Mouse (Mus musculus) bone marrow macrophage, adult 2 months (primary cell): ENCODE results near the gene Rex1bd. TPM values are rescaled to one million over a fixed set of nuclear protein-coding genes. Genes with fewer than 3 reads are reported as not detected.

Source experiments
- H3K27ac ChIP-seq: 2 replicates; pipeline ENCODE4 v1.5.1; 2012; ENCODE audit warnings: low read depth, low read length; ENCODE audit not compliant: insufficient read depth
- H3K4me1 ChIP-seq: 2 replicates; pipeline ENCODE4 v1.6.1; 2012; ENCODE audit warnings: low read length; ENCODE audit not compliant: control insufficient read depth, insufficient read depth
- H3K4me3 ChIP-seq: 2 replicates; pipeline ENCODE4 v1.5.1; 2012; ENCODE audit warnings: mild to moderate bottlenecking, low read length, moderate library complexity; ENCODE audit not compliant: insufficient read depth
- CTCF ChIP-seq: IDR thresholded peaks from 2 replicates; pipeline ENCODE4 v1.5.1; 2012; ENCODE audit warnings: low read depth, mild to moderate bottlenecking, low read length, moderate library complexity
- POLR2A ChIP-seq: IDR thresholded peaks from 2 replicates; pipeline ENCODE4 v1.6.1; 2012; ENCODE audit warnings: mild to moderate bottlenecking, low read depth, low read length, borderline replicate concordance
- polyA plus RNA-seq: library from polyadenylated mRNA; stranded (reverse); fragments of >200 nt; gene quantifications from 2 replicates; pipeline ENCODE4 v1.2.4, GENCODE M21; 2012; ENCODE audit not compliant: missing spikeins, insufficient read depth, insufficient read length

Gene Rex1bd
- polyA plus RNA-seq, 1 experiment = 80.7 TPM

DNA sequence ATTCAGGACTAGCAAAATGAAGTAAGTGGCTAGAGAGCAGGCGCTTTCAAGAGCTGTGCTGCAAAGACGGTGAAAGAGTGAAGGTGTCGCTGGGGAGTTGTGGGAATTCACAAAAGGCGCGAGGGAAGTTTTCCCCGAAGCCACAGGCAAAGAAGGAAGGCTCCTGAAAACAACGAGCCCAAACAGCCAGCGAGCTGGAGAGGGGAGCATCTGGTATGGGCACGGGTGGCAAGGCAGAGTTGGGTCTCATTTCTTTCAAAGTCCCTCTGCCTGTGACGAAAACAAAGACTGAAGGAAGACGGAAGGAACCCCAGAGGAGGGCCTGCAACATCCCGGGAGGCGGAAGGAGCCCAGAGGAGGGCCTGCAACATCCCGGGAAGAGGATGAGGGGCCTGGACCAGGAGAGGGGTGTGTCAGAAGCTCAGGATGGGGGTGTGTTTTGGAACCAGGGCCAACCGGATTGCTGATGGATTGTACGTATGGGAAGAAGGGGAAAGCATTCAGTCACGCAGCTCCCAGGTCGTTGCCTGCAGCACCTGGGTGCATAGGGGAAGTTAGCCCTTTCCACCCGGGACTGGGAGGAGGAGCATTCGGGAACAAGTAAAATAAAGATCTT, 15.6 kb downstream of the Rex1bd start:
- H3K4me3 ChIP-seq = no peak overlapping the region
- TF ChIP-seq POLR2A = no peak
- no peak for TF ChIP-seq CTCF
- H3K4me1 ChIP-seq = no peaks in the 10 kb centered on the region; the same call in 1 of the 2 replicates
- no peak overlapping the region for H3K27ac ChIP-seq

DNA sequence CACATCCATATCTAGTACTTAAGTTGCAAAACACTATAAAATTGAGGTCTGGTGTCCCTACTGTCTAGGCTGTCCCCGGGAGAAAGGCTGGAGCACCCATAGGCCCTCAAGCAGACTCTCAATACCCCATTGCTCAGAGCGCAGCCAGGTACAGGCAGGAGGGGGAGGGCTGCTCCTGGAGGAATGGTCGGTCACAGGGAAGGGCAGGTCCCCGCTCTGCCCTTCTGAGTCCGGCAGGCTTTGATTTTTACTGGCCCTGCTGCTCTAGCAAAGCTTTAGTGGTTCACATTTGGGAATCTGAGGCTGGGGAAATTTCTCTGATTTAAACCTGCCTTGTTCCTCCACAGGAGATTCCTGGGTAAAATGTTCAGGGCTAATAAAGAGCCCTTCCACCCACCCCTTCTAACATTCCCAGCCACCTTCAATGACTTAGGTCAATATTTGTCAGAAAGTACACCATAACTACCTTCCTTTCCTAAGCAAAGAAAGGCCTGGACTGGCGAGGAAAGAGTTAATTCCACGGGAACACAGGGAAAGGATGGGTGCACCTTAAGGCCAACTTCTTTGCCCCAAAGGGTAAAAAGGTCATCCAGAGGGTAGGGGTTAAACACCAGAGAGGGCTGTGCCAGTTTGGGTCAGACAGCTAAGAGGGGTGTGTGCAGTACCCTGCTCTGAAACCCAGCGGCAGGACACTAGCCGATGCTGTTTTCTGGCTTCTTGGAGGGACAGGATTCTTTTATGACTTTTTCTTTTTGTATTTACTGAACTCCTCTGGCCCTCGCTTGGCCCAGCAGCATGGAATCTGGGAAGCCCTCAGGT, 16.3 kb downstream of the Rex1bd start:
- Histone ChIP-seq H3K4me1 (no peaks in the 10 kb centered on the region; the same call in 1 of the 2 replicates), H3K27ac (no peak overlapping the region), H3K4me3 (no peak overlapping the region)
- TF ChIP-seq CTCF (no peak), POLR2A (no peak)

DNA sequence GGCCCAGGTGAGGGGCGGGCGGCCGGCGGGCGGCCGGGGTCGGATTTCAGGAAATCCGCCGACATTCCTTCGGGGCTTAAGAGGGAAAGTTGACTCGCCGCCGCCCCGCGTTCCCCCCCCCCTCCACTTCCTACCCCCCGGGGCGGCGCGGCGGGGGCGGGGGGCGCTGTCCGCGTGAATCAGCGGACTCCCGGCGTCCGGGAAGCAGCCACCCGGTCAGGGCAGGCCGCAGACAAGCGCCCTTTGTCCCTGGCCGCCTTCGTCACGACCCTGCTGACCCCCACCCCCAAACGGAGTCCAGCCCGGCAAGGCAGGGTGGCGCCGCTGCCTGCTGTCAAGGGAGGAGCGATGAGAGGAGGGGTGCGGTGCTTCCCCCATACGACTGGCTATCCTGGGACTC, 17.0 kb downstream of the Rex1bd start:
- Histone ChIP-seq H3K27ac (no peak overlapping the region), H3K4me3 (no peak overlapping the region), H3K4me1 (no peaks in the 10 kb centered on the region; the same call in 1 of the 2 replicates)
- TF ChIP-seq POLR2A (no peak), CTCF (no peak)

DNA sequence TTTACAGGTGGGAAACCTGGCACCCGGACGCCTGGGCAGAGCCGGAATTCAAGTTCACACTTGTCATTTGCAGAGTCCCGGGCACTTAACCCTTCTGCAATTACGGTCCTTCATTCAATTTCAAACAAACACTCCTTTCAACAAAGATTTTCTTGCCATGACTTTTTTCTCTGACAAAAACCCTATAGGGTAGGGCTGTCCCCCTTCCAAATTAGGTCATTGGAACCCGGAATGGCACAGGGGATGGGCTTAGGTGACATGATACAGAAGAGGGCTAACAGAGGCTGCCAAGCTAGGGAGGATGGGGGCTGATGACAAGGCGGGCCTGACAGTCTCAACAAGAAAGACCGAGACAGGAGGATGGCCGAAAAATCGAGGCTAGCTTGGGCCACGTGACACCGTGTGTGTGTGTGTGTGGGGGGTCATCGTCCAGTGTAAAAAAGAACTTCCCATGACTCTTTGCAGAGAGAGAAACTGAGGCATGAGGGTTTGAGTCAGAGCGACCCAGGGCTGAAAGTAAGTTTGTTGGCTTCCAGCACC, 17.6 kb downstream of the Rex1bd start:
- no peak for TF ChIP-seq POLR2A
- TF ChIP-seq CTCF = no peak
- Histone ChIP-seq H3K4me3 (no peak overlapping the region), H3K4me1 (no peaks in the 10 kb centered on the region; the same call in 1 of the 2 replicates)

DNA sequence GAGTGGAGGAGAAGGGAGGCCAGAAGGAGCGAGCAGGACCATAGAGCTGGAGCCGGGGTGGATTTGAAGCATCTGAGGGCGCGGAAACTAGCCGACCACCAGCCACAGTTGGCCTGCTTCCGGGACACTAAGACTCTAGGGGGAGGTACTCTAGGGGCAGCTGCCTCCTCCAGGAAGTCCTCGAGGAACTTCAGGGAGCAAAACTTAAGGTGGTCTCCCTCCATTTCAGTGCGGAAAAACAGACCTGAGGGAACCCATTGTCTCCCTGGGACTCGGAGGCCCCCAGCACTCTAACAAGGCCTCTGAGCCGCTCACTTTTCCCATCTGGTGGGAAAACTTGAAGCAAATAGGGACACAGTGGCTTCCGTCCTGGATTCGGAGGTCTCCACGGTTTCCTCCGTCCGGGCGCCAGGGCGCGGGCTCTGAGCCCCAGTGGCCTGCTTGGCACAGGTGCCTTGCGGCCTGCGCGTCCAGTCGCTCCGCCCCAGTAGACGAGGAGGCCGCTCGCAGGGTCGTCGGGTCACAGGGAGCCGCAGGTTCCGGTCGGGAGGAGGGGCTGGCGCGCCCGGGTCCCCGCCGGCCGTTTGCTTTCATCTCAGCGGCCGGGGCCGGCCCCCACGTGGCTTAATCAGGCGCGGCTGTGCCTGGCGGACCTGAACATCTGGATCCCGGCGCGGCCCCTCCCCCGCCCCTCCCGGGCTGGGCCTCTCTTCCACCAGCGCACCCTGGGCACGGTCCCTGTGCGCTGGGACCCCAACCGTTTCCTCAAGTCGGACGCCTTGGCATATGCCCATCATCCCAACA, 18.4 kb downstream of the Rex1bd start:
- Histone ChIP-seq H3K27ac (no peak overlapping the region), H3K4me1 (no peaks in the 10 kb centered on the region; the same call in 1 of the 2 replicates), H3K4me3 (peak overlapping the region; percentile 29)
- no peak for TF ChIP-seq POLR2A
- no peak for TF ChIP-seq CTCF

More for the DNA sequence above, 17.6 kb downstream of the Rex1bd start:
- no peak overlapping the region for H3K27ac ChIP-seq

DNA sequence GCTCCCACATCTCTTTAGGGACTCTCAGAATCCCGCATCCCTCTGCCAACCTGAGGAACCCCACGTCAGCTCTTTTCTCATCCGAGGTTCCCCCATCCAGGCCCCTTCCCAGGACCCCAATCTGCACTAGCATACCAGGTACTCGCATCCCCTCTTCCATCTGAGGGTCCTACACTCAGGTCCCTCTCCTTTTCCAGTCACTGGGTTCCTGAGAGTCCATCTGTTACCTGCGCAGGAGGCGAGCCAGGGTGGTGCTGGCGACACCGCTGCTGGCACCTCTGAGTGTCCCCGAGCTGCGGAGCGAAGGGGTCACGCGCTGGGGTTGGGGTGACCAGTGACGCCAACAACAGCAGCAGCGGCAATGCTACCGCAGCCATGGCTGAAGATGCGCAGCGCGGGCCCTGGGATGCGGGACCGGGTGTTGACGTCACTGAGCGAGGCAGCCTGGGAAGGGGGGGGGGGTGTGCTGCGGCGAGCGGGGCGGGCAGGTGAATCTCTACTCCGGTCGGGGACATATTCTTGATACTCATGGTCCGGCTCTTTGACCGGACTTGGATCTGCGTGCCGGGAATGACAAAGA, 19.5 kb downstream of the Rex1bd start, which contains the start of gene Tmem59l:
TSS of gene Tmem59l (minus strand) at position 418 of the 580 bp plus-strand sequence.
- no peak within 1 kb of the TSS for H3K27ac ChIP-seq
- H3K4me3 ChIP-seq = peak within 1 kb of the TSS; percentile 29; the same call in 1 of the 2 replicates
- no peaks in the 10 kb centered on the region; the same call in 1 of the 2 replicates for H3K4me1 ChIP-seq
- TF ChIP-seq CTCF = no peak
- no peak for TF ChIP-seq POLR2A

DNA sequence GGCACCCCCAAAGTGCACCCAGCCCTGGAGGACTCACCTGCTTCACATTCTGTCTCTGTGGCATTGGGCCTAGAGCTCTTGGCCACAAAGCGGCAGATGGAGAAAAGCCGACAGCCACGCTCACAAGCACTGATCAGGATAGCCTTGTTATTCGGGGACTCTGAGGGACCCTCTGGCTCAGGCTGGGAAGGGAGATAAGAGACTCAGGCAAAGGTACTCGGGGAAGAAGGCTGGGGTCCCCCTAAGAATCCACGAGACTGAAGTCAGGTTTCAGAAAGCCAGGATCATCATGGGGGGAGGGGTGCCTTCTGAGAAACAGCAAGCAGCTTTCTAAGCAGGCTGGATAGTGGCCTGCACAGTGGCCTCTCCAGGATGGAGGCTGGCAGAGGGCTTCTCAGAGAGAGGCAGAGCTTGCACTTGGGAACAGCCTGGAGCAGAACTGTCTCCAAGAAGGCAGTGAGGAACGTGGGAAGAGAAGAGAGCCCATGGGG, 20.3 kb downstream of the Rex1bd start:
- Histone ChIP-seq H3K4me3 (no peak overlapping the region), H3K4me1 (no peaks in the 10 kb centered on the region; the same call in 1 of the 2 replicates), H3K27ac (no peak overlapping the region)
- no peak for TF ChIP-seq CTCF
- TF ChIP-seq POLR2A = no peak

DNA sequence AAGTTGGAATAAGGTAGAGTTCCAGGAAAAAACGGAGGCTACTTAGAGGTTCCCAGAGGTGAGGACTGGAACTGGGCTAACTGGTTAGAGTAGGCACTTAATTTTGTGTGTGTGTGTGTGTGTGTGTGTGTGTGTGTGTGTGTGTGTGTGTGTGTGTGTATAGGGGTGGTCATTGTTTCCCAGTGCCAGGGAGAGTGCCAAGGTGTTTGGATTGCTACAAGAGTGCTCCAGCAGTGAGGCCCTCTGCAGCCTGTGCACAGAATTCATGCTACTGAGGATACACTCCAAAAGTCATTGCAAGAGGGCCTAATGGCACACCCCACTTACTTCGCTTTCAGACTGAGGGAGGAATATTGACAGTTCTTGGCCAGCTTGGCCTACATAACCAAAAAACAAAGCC, 23.6 kb downstream of the Rex1bd start:
- Histone ChIP-seq H3K4me3 (no peak overlapping the region), H3K27ac (no peak overlapping the region), H3K4me1 (no peaks in the 10 kb centered on the region; the same call in 1 of the 2 replicates)
- TF ChIP-seq POLR2A (no peak), CTCF (no peak)

DNA sequence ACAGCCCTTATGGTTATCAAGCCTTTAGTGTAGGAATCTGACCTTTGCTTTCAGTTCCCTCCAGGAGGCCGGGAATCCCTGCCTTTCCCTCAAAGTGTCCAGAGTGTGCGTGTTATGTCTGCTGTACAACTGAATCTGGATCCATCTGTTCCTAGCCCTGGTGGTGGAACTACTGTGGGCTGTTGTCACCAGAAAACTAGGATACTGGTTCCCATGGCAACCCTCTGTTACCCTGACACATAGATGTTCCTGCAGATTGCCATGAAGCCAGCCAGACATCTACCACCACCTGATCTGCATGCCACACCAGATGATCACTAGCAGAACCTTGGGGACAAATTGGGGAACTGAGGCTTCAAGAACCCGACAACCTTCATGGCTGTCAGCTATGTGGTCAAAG, 24.6 kb downstream of the Rex1bd start:
- no peak overlapping the region for H3K27ac ChIP-seq
- H3K4me3 ChIP-seq = no peak overlapping the region
- no peaks in the 10 kb centered on the region for H3K4me1 ChIP-seq
- no peak for TF ChIP-seq POLR2A
- no peak for TF ChIP-seq CTCF
